Mouse (Mus musculus) megakaryocyte, embryonic 14.5 days (primary cell): ENCODE results near the gene Pou3f4.

Source experiments
- FLI1 ChIP-seq: IDR thresholded peaks from 2 replicates; pipeline ENCODE4 v1.6.1; 2012; ENCODE audit warnings: low read length, inconsistent platforms, mixed read lengths
- GATA1 ChIP-seq: IDR thresholded peaks from 3 replicates; pipeline ENCODE4 v1.6.1; 2012; ENCODE audit warnings: mixed read lengths, low read length, inconsistent platforms, borderline replicate concordance

GRCm38 (mm10) chrX:110810753-110811506, 3.1 kb upstream of the Pou3f4 start:
- no peak for TF ChIP-seq FLI1
- no peak for TF ChIP-seq GATA1
